Mouse (Mus musculus): ENCODE data around the gene Ttc38. TPM values are rescaled to one million over a fixed set of nuclear protein-coding genes. Genes with fewer than 3 reads are reported as not detected.

Ttc38 gene
- polyA plus RNA-seq, 1 experiment from 2014 or later = 8.6 TPM

- H3K27me3 ChIP-seq (replicated peaks; ENCODE audit: control insufficient read depth, insufficient read depth, low read length) = no peaks in the 10 kb centered on the region
- peak; percentile 87 for ATAC-seq
- 0 out of 2 replicates have a peak, but pooled peaks cover 6% of the 10 kb centered on the region for H3K4me1 ChIP-seq (replicated peaks; ENCODE audit: control insufficient read depth, insufficient read depth, low read length)
These were observed 20.4 kb upstream of the Ttc38 start, which contains the start of gene Cdpf1 for GRCm38 (mm10) chr15:85811535-85812277. Cdpf1 (minus strand) TSS chr15:85811697.

GRCm38 (mm10) chr15:85813428-85813827, 18.7 kb upstream of the Ttc38 start:
- Histone ChIP-seq H3K36me3 (ENCODE audit: control insufficient read depth, insufficient read depth) (no peaks in the 10 kb centered on the region; the same call in 1 of the 2 replicates), H3K4me3 (ENCODE audit: low read depth, low read length) (no peak overlapping the region), H3K9me3 (ENCODE audit: control insufficient read depth) (0 out of 2 replicates have a peak, but pooled peaks cover 3% of the 10 kb centered on the region), H3K27ac (ENCODE audit: low read depth, low read length) (no peak overlapping the region; the same call in 1 of the 2 replicates), H3K4me1 (replicated peaks; ENCODE audit: control insufficient read depth, insufficient read depth, low read length) (0 out of 2 replicates have a peak, but pooled peaks cover 6% of the 10 kb centered on the region), H3K4me2 (replicated peaks; ENCODE audit: low read depth) (no peak overlapping the region; the same call in 1 of the 2 replicates), H3K9ac (ENCODE audit: low read depth, low read length) (no peak overlapping the region), H3K27me3 (replicated peaks; ENCODE audit: control insufficient read depth, insufficient read depth, low read length) (no peaks in the 10 kb centered on the region)
- peak; percentile 50 for ATAC-seq
- WGBS = 36% methylated on average over 10 of the region's 10 CpGs
- TF ChIP-seq CTCF (IDR thresholded peaks at IDR 0.05; ENCODE audit: low read depth) = no peak

More at GRCm38 (mm10) chr15:85811535-85812277, 20.4 kb upstream of the Ttc38 start, which contains the start of gene Cdpf1:
- peaks cover 7% of the 10 kb centered on the region; the same call in 1 of the 2 replicates for H3K36me3 ChIP-seq (ENCODE audit: control insufficient read depth, insufficient read depth)
- H3K27ac ChIP-seq (ENCODE audit: low read depth, low read length) = peak within 1 kb of the TSS; percentile 91
- 2% methylated on average over 36 of the region's 36 CpGs for WGBS
- H3K9ac ChIP-seq (ENCODE audit: low read depth, low read length) = peak within 1 kb of the TSS; percentile 81
- H3K9me3 ChIP-seq (ENCODE audit: control insufficient read depth) = no peaks in the 10 kb centered on the region
- peak within 1 kb of the TSS; percentile 74 for H3K4me3 ChIP-seq (ENCODE audit: low read depth, low read length)
- TF ChIP-seq CTCF (IDR thresholded peaks at IDR 0.05; ENCODE audit: low read depth) = no peak
- peak within 1 kb of the TSS; percentile 87 for H3K4me2 ChIP-seq (replicated peaks; ENCODE audit: low read depth)

DNA sequence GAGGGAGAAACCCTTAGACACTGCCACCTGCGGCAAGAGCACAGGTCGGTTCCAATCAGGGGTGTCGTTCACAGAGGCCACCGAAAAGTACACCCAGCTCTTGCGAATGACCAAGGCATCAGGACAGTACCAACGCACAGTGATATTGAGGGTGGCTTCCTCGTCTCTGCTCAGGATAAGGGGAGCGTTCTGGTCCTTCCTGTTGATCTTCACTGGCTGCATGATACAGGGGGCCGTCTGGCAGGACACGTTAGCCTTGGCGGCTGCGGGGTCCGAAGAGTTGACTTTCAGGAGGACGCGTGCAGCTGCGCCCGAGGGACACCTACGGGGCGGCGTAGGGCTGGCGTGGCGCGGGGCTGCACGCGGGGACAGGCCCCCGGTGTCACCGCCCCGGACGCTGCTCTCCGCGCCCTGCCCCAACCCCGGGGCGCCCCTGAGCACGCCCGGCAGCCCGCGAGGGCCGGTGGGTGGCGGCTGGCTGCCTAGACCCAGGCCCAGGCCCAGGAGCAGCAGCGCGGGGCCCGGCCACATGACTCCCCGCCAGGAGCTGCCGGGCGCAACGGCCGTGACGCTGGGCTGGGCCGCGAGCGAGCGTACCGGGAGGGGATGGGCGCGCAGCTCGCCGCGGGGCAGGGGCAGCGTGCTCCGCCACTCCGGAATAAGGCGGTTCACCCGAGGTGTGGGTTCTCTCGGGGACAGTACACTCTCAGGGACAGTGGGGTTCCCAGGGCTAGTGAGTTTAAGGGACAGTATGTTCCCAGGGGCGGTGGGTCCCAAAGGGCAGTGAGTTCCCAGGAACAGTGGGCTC, 10.7 kb upstream of the Ttc38 start, which contains the start of gene Pkdrej:
Gene Pkdrej (minus strand): TSS at position 532 of the 808 bp plus-strand sequence.
- WGBS = under 1% methylated on average over 56 of the region's 65 CpGs
- H3K27ac ChIP-seq (ENCODE audit: low read depth, low read length) = no peak within 1 kb of the TSS
- 0 out of 2 replicates have a peak, but pooled peaks cover 4% of the 10 kb centered on the region for H3K4me1 ChIP-seq (replicated peaks; ENCODE audit: control insufficient read depth, insufficient read depth, low read length)
- peak; percentile 58 for ATAC-seq
- no peaks in the 10 kb centered on the region for H3K36me3 ChIP-seq (ENCODE audit: control insufficient read depth, insufficient read depth)
- H3K4me2 ChIP-seq (replicated peaks; ENCODE audit: low read depth) = peak within 1 kb of the TSS; percentile 97
- H3K9me3 ChIP-seq (ENCODE audit: control insufficient read depth) = 0 out of 2 replicates have a peak, but pooled peaks cover 4% of the 10 kb centered on the region
- peak within 1 kb of the TSS; percentile 51 for H3K4me3 ChIP-seq (ENCODE audit: low read depth, low read length)
- peak within 1 kb of the TSS; percentile 72 for H3K9ac ChIP-seq (ENCODE audit: low read depth, low read length)
- TF ChIP-seq CTCF (IDR thresholded peaks at IDR 0.05; ENCODE audit: low read depth) = peak; percentile 24; the same call in 1 of the 2 replicates
- H3K27me3 ChIP-seq (replicated peaks; ENCODE audit: control insufficient read depth, insufficient read depth, low read length) = no peaks in the 10 kb centered on the region; the same call in 1 of the 2 replicates

GRCm38 (mm10) chr15:85822011-85822359, 10.1 kb upstream of the Ttc38 start:
- peak overlapping the region; percentile 72; the same call in 1 of the 2 replicates for H3K9ac ChIP-seq (ENCODE audit: low read depth, low read length)
- H3K27ac ChIP-seq (ENCODE audit: low read depth, low read length) = no peak overlapping the region
- peak overlapping the region; percentile 51 for H3K4me3 ChIP-seq (ENCODE audit: low read depth, low read length)
- H3K9me3 ChIP-seq (ENCODE audit: control insufficient read depth) = 0 out of 2 replicates have a peak, but pooled peaks cover 4% of the 10 kb centered on the region
- peak; percentile 48; the same call in 1 of the 2 replicates for ATAC-seq
- no peaks in the 10 kb centered on the region for H3K36me3 ChIP-seq (ENCODE audit: control insufficient read depth, insufficient read depth)
- no peaks in the 10 kb centered on the region; the same call in 1 of the 2 replicates for H3K27me3 ChIP-seq (replicated peaks; ENCODE audit: control insufficient read depth, insufficient read depth, low read length)
- peak; percentile 64 for TF ChIP-seq CTCF (IDR thresholded peaks at IDR 0.05; ENCODE audit: low read depth)
- H3K4me2 ChIP-seq (replicated peaks; ENCODE audit: low read depth) = peak overlapping the region; percentile 97
- 16% methylated on average over 4 of the region's 4 CpGs for WGBS
- H3K4me1 ChIP-seq (replicated peaks; ENCODE audit: control insufficient read depth, insufficient read depth, low read length) = 0 out of 2 replicates have a peak, but pooled peaks cover 4% of the 10 kb centered on the region

- Histone ChIP-seq H3K4me3 (ENCODE audit: low read depth, low read length) (no peak overlapping the region), H3K4me2 (replicated peaks; ENCODE audit: low read depth) (no peak overlapping the region), H3K9ac (ENCODE audit: low read depth, low read length) (no peak overlapping the region), H3K27me3 (replicated peaks; ENCODE audit: control insufficient read depth, insufficient read depth, low read length) (no peaks in the 10 kb centered on the region), H3K36me3 (ENCODE audit: control insufficient read depth, insufficient read depth) (no peaks in the 10 kb centered on the region), H3K4me1 (replicated peaks; ENCODE audit: control insufficient read depth, insufficient read depth, low read length) (no peaks in the 10 kb centered on the region), H3K9me3 (ENCODE audit: control insufficient read depth) (no peaks in the 10 kb centered on the region), H3K27ac (ENCODE audit: low read depth, low read length) (no peak overlapping the region)
- WGBS = 45% methylated on average over 5 of the region's 5 CpGs
- no peak for ATAC-seq
- no peak for TF ChIP-seq CTCF (IDR thresholded peaks at IDR 0.05; ENCODE audit: low read depth)
These were observed 5.4 kb upstream of the Ttc38 start for GRCm38 (mm10) chr15:85826676-85827075.
